Mouse (Mus musculus) embryo, embryonic 11.5 days (tissue): ENCODE measurements at regions not wholly inside any gene's neighbourhood (a gene's known extent, or its start where the extent isn't known, plus 50 kb on each side); places are given as distances from the start of the nearest gene placed in this dataset.

ENCODE experiments used
- DNase-seq: peaks from one replicate; pipeline ENCODE4 v3.0.0-alpha.2; 2012; ENCODE audit warnings: low read depth, low spot score

- DNase-seq = no peak
Observed at GRCm38 (mm10) chr17:15311822-15312221, 64.8 kb downstream of the Dll1 start.

GRCm38 (mm10) chr17:15310465-15310864 lies 66.2 kb downstream of the Dll1 start:
- DNase-seq = no peak

GRCm38 (mm10) chr17:15302110-15302509 lies 74.6 kb downstream of the Dll1 start:
- DNase-seq = no peak

- DNase-seq = no peak
Observed at GRCm38 (mm10) chr17:15299743-15300371, 76.8 kb downstream of the Dll1 start.

- no peak for DNase-seq
Observed at GRCm38 (mm10) chr17:15294165-15294585, 82.5 kb downstream of the Dll1 start.

- DNase-seq = no peak
Observed at GRCm38 (mm10) chr17:15292490-15293070, 84.1 kb downstream of the Dll1 start.

- no peak for DNase-seq
Observed at GRCm38 (mm10) chr17:15291626-15292025, 85.0 kb downstream of the Dll1 start.

GRCm38 (mm10) chr17:15290326-15290725 lies 86.3 kb downstream of the Dll1 start:
- DNase-seq = no peak

- no peak for DNase-seq
Observed at GRCm38 (mm10) chr17:15289062-15289461, 87.6 kb downstream of the Dll1 start.

- DNase-seq = no peak
Observed at GRCm38 (mm10) chr17:15288640-15289039, 88.0 kb downstream of the Dll1 start.

- no peak for DNase-seq
Observed at GRCm38 (mm10) chr17:15286596-15286995, 90.1 kb downstream of the Dll1 start.

- peak; percentile 5 for DNase-seq
Observed at GRCm38 (mm10) chr17:15285399-15286043, 91.2 kb downstream of the Dll1 start.

GRCm38 (mm10) chr17:15269905-15270304 lies 106.8 kb downstream of the Dll1 start:
- DNase-seq = no peak

- DNase-seq = no peak
Observed at GRCm38 (mm10) chr17:15269056-15269612, 107.5 kb downstream of the Dll1 start.

GRCm38 (mm10) chr17:15267721-15268120 lies 109.0 kb downstream of the Dll1 start:
- no peak for DNase-seq

GRCm38 (mm10) chr17:15259427-15260101 lies 117.1 kb downstream of the Dll1 start:
- no peak for DNase-seq

GRCm38 (mm10) chr17:15255874-15256273 lies 120.8 kb downstream of the Dll1 start:
- DNase-seq = no peak

GRCm38 (mm10) chr17:15253785-15254184 lies 122.9 kb downstream of the Dll1 start:
- DNase-seq = no peak

GRCm38 (mm10) chr17:15253271-15253670 lies 123.4 kb downstream of the Dll1 start:
- no peak for DNase-seq

GRCm38 (mm10) chr17:15252187-15252586 lies 124.5 kb downstream of the Dll1 start:
- no peak for DNase-seq

- no peak for DNase-seq
Observed at GRCm38 (mm10) chr17:15251641-15252040, 125.0 kb downstream of the Dll1 start.

- no peak for DNase-seq
Observed at GRCm38 (mm10) chr17:15248417-15248791, 128.3 kb downstream of the Dll1 start.
